Mouse (Mus musculus) forebrain, embryonic 11.5 days (tissue): ENCODE measurements around the gene Cckar. TPM values are rescaled to one million over a fixed set of nuclear protein-coding genes. Genes with fewer than 3 reads are reported as not detected.

Source experiments
- ATAC-seq: fragments of 200-750 bp; cut with Nextera tagmentation; replicated peaks from 2 replicates; pipeline ENCODE4 v1.8.0; 2017; ENCODE audit warnings: moderate TSS enrichment; ENCODE audit not compliant: low FRiP score
- DNase-seq: peaks from one replicate; pipeline ENCODE4 v3.0.0-alpha.2; 2017; ENCODE audit warnings: low spot score
- H3K27ac ChIP-seq: fragments of 300-500 bp; sonication (generic); 2 replicates; pipeline ENCODE4 v1.5.1; 2014; ENCODE audit warnings: low read depth, low read length
- H3K27me3 ChIP-seq: fragments of 300-500 bp; sonication (generic); 2 replicates; pipeline ENCODE4 v1.6.1; 2014; ENCODE audit warnings: mild to moderate bottlenecking, low read length, mixed read lengths; ENCODE audit not compliant: control insufficient read depth, insufficient read depth
- H3K36me3 ChIP-seq: fragments of 300-500 bp; sonication (generic); 2 replicates; pipeline ENCODE4 v1.6.1; 2014; ENCODE audit warnings: mild to moderate bottlenecking, low read length, moderate library complexity, mixed read lengths; ENCODE audit not compliant: control insufficient read depth, insufficient read depth
- H3K4me1 ChIP-seq: fragments of 300-500 bp; sonication (generic); replicated peaks from 2 replicates; pipeline ENCODE4 v1.6.1; 2014; ENCODE audit warnings: low read length, mixed read lengths; ENCODE audit not compliant: control insufficient read depth, insufficient read depth
- H3K4me2 ChIP-seq: fragments of 300-500 bp; sonication (generic); 2 replicates; pipeline ENCODE4 v1.6.1; 2014; ENCODE audit warnings: low read depth, mild to moderate bottlenecking, low read length, moderate library complexity, mixed read lengths; ENCODE audit not compliant: severe bottlenecking
- H3K4me3 ChIP-seq: fragments of 300-500 bp; sonication (generic); 2 replicates; pipeline ENCODE4 v1.5.1; 2014; ENCODE audit warnings: low read depth, low read length
- H3K9ac ChIP-seq: fragments of 300-500 bp; sonication (generic); 2 replicates; pipeline ENCODE4 v1.6.1; 2014; ENCODE audit warnings: low read length
- H3K9me3 ChIP-seq: fragments of 300-500 bp; sonication (generic); 2 replicates; pipeline ENCODE4 v1.6.1; 2016; ENCODE audit warnings: low read length, mixed read lengths; ENCODE audit not compliant: control insufficient read depth
- WGBS: fragments of 180-500 bp; shearing (Covaris S2); extraction: QIAGEN DNeasy Blood & Tissue Kit; methylation state at CpG from one replicate; pipeline ENCODE4 v1.1.7; 2014; 5-methylcytosine and 5-hydroxymethylcytosine counted together
- polyA plus RNA-seq: library from polyadenylated mRNA; unstranded; fragments of >200 nt; fragmentation: Nextera tagmentation; extraction: Ambion mirVana; gene quantifications from 2 replicates; pipeline ENCODE4 v1.2.1, GENCODE M21; 2014

The Cckar gene
- polyA plus RNA-seq, 1 experiment from 2014 or later: 2.9 TPM

DNA sequence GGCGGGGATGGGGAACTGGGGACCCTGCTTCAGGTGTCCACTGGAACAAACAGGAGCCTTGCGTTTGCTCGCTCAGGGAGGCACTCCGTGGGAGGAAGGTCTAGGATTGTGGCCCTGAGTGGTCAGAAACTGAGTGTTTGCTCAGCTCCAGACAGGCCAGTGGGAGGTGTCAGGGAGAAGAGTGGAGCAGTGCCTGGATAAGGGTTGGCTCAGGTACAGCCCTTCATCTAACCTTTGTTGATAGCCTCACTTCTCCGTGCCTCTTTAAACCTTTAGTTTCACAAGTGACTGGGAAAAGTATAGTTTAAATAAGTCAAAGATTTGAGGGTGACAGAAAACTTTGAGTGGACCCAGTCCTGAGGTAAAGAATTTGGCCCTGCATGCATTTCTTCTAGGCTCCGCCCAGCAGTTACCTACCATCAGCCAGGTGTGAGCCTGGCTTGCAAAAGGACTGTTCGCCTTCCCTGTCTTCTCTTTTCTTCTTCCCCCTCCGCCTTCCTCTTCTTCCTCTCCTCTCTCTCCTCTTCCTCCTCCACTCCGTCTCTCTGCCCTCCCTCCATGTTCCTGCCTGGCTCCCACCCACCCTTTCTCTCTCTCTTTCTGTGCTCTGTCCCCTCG lies 37.1 kb downstream of the Cckar start:
- Histone ChIP-seq H3K27ac (no peak overlapping the region), H3K9ac (no peak overlapping the region), H3K4me2 (no peak overlapping the region), H3K4me1 (no peaks in the 10 kb centered on the region), H3K27me3 (no peaks in the 10 kb centered on the region), H3K36me3 (no peaks in the 10 kb centered on the region), H3K9me3 (no peaks in the 10 kb centered on the region), H3K4me3 (no peak overlapping the region)
- ATAC-seq (no peak), DNase-seq (no peak)
- 88% methylated on average over 10 of the region's 10 CpGs for WGBS

- WGBS: 95% methylated on average over 5 of the region's 5 CpGs
- no peak for ATAC-seq
Observed at GRCm38 (mm10) chr5:53668021-53668420, 39.5 kb downstream of the Cckar start.

DNA sequence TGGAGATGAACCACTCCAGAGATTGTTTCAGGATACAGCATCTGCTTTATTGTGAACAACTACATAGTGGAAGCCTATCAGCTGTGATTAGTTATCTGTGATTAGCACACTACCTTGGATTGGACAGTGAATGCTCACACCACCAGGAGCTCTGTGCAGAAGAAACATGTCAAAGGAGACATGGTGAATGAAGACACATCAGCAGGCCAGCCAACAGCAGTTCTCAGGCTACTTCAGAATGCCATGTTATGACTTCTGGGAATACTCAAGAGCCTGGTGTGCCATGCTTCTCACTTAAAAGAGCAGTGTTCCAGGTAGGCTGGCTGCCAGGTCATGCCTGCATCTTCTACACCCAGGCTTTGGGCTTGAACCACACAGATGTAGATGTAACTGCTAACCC lies 43.8 kb downstream of the Cckar start:
- Histone ChIP-seq H3K4me1 (no peaks in the 10 kb centered on the region), H3K27me3 (no peaks in the 10 kb centered on the region)
- ATAC-seq: no peak

More at GRCm38 (mm10) chr5:53668021-53668420, 39.5 kb downstream of the Cckar start:
- Histone ChIP-seq H3K9ac (no peak overlapping the region), H3K4me3 (no peak overlapping the region), H3K27ac (no peak overlapping the region), H3K4me2 (no peak overlapping the region), H3K4me1 (no peaks in the 10 kb centered on the region), H3K9me3 (no peaks in the 10 kb centered on the region), H3K27me3 (no peaks in the 10 kb centered on the region), H3K36me3 (no peaks in the 10 kb centered on the region)
- DNase-seq: no peak

DNA sequence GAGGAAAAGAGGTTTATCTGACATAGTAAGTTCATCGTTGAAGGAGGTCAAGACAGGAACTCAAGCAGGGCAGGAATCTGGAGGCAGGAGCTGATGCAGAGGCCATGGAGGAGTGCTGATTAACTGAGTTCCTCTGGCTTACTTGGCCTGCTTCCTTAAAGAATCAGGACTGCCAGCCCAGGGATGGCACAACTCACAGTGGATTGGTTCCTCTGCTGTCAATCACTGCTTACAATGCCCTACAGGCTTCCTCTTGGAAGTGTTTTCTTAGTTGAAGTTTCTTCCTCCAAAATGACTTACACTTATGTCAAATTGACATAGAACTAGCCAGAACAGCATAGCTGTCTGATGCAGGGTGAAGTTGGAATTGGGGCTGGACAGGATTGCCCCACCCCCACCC lies 45.1 kb downstream of the Cckar start:
- no peaks in the 10 kb centered on the region for H3K4me1 ChIP-seq
- DNase-seq (no peak), ATAC-seq (no peak)
- no peak overlapping the region for H3K9ac ChIP-seq
- H3K9me3 ChIP-seq: no peaks in the 10 kb centered on the region
- no peak overlapping the region for H3K4me2 ChIP-seq
- H3K36me3 ChIP-seq: no peaks in the 10 kb centered on the region
- H3K4me3 ChIP-seq: no peak overlapping the region
- no peak overlapping the region for H3K27ac ChIP-seq
- 63% methylated on average over 1 of the region's 1 CpGs for WGBS
- no peaks in the 10 kb centered on the region for H3K27me3 ChIP-seq

More for the DNA sequence above, 43.8 kb downstream of the Cckar start:
- Histone ChIP-seq H3K27ac (no peak overlapping the region), H3K9me3 (no peaks in the 10 kb centered on the region), H3K36me3 (no peaks in the 10 kb centered on the region), H3K4me3 (no peak overlapping the region), H3K9ac (no peak overlapping the region), H3K4me2 (no peak overlapping the region)
- no peak for DNase-seq

DNA sequence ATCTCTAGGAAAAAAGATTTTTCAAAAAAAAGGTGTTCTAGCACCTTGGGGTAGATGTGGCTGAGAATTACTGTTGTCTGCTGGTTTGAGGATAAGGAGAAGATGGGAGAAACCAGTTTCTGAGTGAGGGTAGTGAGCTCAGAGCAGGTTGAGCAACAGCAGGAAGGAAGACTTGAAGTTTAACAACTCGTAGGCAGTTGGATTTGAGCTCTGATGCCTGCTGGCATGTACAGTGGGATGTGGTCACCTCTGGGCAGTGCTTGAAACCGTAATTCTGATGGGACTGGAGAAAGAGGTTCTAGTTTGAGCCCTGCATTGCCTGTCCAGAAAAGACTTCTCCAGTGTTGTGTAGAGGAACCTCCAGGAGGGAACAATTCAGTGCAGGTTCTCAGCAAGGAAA lies 46.0 kb downstream of the Cckar start:
- WGBS: 92% methylated on average over 2 of the region's 2 CpGs
- Histone ChIP-seq H3K36me3 (no peaks in the 10 kb centered on the region), H3K4me2 (no peak overlapping the region), H3K27ac (no peak overlapping the region), H3K9me3 (no peaks in the 10 kb centered on the region), H3K27me3 (no peaks in the 10 kb centered on the region), H3K9ac (no peak overlapping the region), H3K4me1 (no peaks in the 10 kb centered on the region), H3K4me3 (no peak overlapping the region)
- no peak for ATAC-seq
- DNase-seq: no peak

DNA sequence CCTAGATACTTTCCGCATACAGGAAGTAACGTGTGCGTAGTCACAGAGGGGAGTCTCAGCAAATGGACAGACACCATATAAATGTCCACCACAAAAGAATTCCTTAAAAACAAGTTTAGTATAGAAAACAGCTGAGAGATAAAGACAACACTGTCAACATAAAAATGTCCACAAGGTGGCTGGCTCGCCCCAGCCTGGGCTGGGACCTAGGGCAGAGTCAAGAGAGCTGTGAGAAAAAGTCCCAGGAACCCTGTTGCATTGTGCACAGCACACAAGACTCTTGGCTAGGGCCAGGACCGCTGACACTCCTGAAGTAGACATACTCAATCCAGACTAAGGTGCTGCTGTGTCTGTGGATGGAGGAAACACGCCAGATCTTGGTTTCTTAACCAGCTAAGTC lies 49.6 kb downstream of the Cckar start:
- no peaks in the 10 kb centered on the region for H3K4me1 ChIP-seq

GRCm38 (mm10) chr5:53656596-53656995 lies 50.9 kb downstream of the Cckar start:
- no peak for ATAC-seq
- no peaks in the 10 kb centered on the region for H3K9me3 ChIP-seq

More for the DNA sequence above, 49.6 kb downstream of the Cckar start:
- Histone ChIP-seq H3K9me3 (no peaks in the 10 kb centered on the region), H3K27me3 (no peaks in the 10 kb centered on the region), H3K4me2 (no peak overlapping the region), H3K4me3 (no peak overlapping the region), H3K27ac (no peak overlapping the region), H3K36me3 (no peaks in the 10 kb centered on the region), H3K9ac (no peak overlapping the region)
- ATAC-seq: peak; percentile 75; the same call in 1 of the 2 replicates
- 84% methylated on average over 6 of the region's 6 CpGs for WGBS
- no peak for DNase-seq

More at GRCm38 (mm10) chr5:53656596-53656995, 50.9 kb downstream of the Cckar start:
- no peak for DNase-seq
- H3K4me1 ChIP-seq: no peaks in the 10 kb centered on the region
- no peak overlapping the region for H3K9ac ChIP-seq
- H3K4me2 ChIP-seq: no peak overlapping the region
- WGBS: 46% methylated on average over 1 of the region's 1 CpGs
- H3K36me3 ChIP-seq: peaks cover 4% of the 10 kb centered on the region; the same call in 1 of the 2 replicates
- no peak overlapping the region for H3K27ac ChIP-seq
- H3K27me3 ChIP-seq: no peaks in the 10 kb centered on the region
- no peak overlapping the region for H3K4me3 ChIP-seq

Other genes starting within 250 kb of the Cckar start
- gene Rbpj, start 241.6 kb downstream of the Cckar start, polyA plus RNA-seq: 59.2 and 61.5 TPM in 2 replicates
- gene Tbc1d19, start 101.9 kb upstream of the Cckar start, polyA plus RNA-seq: 56.3 and 63.5 TPM in 2 replicates